Mouse (Mus musculus): ENCODE measurements around the gene Btbd17.

DNA sequence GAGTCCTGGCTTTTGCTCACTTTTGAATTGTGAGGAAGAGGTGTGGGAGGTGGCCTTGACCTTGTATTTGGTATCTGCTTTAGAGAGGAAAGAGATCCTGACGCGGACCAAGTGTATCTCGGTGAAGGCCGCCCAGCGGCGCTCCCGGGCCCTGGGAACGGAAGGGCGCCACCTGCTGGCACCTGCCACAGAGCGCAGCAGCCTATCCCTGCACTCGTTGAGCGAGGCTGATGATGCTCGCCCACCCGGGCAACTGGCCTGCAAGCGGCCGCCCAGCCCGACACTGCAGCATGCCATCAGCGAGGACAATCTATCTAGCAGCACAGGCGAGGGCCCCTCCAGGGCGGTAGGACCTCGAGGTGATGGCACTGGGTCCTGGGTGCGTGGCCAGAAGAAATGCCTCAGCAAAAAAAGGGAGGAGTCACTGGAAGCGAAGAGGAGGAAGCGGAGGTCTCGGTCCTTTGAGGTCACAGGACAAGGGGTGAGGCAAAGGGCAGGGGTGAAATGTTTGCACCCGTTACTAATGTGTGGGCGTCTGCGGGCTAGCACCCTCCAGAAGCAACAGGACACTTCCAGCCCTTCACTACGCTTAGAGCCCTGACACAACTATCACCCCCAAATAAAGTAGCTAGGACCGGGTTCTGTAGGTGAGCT is 6.6 kb downstream of the Btbd17 start:
- TF ChIP-seq POLR2A (IDR thresholded peaks at IDR 0.05; ENCODE audit: insufficient read length, low read depth) (no peak), CEBPB (IDR thresholded peaks at IDR 0.05; ENCODE audit: insufficient read depth, poor library complexity, severe bottlenecking) (no peak), REST (IDR thresholded peaks at IDR 0.05; ENCODE audit: insufficient read depth, insufficient read length) (no peak), POLR2AphosphoS2 (IDR thresholded peaks at IDR 0.05; ENCODE audit: insufficient read length, low read depth) (peak; percentile 31), TCF3 (IDR thresholded peaks at IDR 0.05; ENCODE audit: insufficient read length, low read depth) (no peak), USF1 (IDR thresholded peaks at IDR 0.05; ENCODE audit: low read depth) (no peak), MYOG (IDR thresholded peaks at IDR 0.05; ENCODE audit: control insufficient read depth in 1 of 3, insufficient read depth in 1 of 3, insufficient read length in 2 of 3, low read depth in 2 of 3) (peak in 2 of 3 experiments; percentile 6 to 46), MAX (IDR thresholded peaks at IDR 0.05; ENCODE audit: low read depth) (no peak)
